Mouse (Mus musculus) left cerebral cortex, postnatal 4 days (tissue): ENCODE data around the gene Gm28053. TPM values are rescaled to one million over a fixed set of nuclear protein-coding genes. Genes with fewer than 3 reads are reported as not detected.
A peak's percentile ranks its signal among the peaks of the same experiment; 100 is the strongest.

Experiments used
- DNase-seq: peaks from one replicate; pipeline ENCODE4 v3.0.0-alpha.2; 2022
- intact Hi-C: fragments of 180-260 bp; cut with DNase I; formaldehyde crosslinking; loops from one replicate; pipeline ENCODE4 v1.15.1; 2025
- total RNA-seq, 2 experiments: library from RNA; stranded (reverse); gene quantifications; 2 replicates each; pipeline ENCODE4 v1.2.3; 2021

Gene Gm28053
- total RNA-seq, 2 experiments from 2014 or later = not detected

- DNase-seq = no peak
- intact Hi-C loops = no loop called here
These were observed 21.3 kb downstream of the Gm28053 start for GRCm38 (mm10) chr6:48739780-48740055.

DNA sequence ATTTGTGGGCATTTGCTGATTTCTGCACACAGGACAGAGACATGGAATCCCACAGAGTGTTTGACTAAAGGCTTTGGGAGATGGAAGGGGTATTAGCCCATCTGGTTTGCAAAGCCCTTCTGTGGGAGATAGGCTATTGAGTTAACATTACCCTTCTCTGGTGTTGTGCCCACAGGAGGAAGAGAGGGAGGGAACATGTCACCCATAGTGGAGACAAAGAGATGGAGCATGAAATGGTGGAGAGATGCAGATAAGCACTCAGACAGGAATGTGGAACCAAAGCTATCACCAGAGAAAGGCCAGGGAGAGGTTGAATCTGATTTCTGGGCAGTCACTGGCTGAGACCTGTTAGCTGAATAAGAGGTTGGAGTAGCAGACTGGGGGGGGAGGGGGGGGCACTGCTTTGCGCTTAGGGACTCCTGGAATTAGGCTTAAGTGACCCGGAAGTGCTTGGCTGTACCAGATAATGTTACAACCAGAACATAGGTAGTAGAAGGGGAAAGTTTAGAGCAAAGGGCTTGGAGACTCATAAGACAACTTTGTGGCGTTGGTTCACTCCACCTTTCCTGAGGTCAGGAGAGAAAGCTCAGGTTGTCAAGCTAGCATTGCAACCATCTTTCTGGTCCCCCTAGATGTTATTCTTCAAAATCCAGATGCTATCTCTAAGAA lies 22.2 kb downstream of the Gm28053 start:
- intact Hi-C loops = no loop called here

GRCm38 (mm10) chr6:48741273-48741672 lies 22.9 kb downstream of the Gm28053 start:
- intact Hi-C loops = no loop called here
- DNase-seq = no peak

More for the DNA sequence above, 22.2 kb downstream of the Gm28053 start:
- DNase-seq = no peak

DNA sequence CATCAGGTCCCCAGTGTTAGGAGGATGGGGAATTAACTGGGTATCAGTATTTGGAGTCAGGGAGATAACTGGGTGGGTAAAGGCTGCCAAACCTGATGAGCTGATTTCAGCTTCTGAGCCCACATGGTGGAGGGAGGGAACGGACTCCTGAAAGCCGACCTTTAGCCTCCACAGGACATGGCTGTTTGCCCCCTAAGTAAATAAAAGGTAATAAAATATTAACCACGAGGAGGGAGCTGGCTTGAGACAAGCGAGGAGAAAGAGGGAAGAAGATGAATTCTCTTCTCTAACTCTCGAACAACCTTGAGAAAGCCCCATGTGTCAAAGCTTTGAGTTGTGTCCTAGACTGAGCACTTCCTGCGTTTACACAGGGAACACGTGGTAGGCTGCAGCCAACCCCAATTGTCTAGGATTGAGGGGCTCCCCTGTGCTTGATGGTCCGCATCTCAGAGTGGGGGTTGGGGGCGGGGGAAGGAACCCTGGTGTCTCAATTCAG lies 23.4 kb downstream of the Gm28053 start:
- DNase-seq = no peak
- intact Hi-C loops = no loop called here

- intact Hi-C loops = no loop called here
- no peak for DNase-seq
These were observed 24.3 kb downstream of the Gm28053 start for GRCm38 (mm10) chr6:48742422-48743351.

DNA sequence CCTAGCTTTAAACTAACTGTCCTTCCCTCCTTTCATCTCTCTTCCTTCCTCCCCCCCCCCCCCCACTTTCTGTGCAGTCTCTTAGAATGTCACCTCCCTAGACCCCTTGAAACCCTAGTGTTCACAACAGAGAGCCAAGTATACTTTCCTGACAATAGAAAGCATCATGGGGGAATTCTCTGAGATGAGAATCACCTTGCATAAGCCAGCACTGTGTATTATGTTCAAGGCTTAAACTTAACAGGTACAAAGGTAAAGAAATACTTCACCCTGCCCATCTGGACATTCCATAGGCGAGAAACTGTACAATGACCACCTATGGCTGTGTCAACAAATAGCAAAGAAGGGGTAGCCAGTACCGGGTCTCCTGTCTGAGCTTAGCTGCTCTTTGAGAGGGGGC lies 27.1 kb downstream of the Gm28053 start:
- intact Hi-C loops = no loop called here
- DNase-seq = no peak

DNA sequence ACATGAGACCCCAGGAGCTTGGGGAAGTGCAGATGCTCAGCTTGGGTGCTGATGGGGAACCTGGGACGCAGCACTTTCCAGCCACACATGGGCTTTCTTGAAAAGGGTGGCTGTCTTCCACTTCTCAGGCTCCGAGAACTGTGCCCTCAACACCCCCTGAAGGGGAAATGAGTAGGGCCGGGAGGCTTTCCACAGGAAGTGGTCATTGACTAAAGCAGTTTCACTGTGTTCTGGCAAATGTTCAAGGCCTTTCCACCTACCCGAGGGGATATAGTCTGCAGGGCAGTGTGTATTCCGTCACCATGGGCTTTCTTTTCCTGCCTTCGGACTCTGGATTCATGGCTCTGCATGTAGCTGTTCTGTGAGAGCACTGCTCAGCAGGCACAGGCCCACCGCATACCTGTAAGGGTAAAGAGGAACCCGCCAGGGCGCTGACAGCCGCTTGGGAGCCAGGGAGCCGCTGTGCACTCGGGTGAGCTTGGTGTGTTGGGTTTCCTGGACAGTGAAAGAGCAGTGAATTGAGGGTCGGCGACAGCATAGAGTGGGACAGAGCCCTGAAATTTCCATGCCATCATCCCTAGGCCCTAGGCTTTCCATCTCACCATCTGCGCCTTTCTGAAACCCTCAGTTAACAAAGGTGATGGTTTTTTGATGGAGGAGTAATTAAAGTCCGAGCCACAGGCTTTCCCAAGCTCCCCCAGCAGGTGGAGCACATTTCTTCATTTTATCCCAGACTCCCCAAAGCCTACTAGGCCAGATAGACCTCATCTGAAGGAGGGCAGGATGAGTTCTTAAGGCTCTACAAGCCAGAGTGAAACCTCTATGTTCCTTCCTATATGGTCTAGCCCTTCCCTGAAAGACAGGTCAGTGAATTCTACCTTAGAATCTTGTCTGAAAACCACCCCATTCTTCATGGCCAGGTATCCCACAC lies 27.8 kb downstream of the Gm28053 start, which contains the start of gene Gimap5:
Gimap5 (plus strand) TSS at position 239 of the 931 bp plus-strand sequence.
- intact Hi-C loops = no loop called here

DNA sequence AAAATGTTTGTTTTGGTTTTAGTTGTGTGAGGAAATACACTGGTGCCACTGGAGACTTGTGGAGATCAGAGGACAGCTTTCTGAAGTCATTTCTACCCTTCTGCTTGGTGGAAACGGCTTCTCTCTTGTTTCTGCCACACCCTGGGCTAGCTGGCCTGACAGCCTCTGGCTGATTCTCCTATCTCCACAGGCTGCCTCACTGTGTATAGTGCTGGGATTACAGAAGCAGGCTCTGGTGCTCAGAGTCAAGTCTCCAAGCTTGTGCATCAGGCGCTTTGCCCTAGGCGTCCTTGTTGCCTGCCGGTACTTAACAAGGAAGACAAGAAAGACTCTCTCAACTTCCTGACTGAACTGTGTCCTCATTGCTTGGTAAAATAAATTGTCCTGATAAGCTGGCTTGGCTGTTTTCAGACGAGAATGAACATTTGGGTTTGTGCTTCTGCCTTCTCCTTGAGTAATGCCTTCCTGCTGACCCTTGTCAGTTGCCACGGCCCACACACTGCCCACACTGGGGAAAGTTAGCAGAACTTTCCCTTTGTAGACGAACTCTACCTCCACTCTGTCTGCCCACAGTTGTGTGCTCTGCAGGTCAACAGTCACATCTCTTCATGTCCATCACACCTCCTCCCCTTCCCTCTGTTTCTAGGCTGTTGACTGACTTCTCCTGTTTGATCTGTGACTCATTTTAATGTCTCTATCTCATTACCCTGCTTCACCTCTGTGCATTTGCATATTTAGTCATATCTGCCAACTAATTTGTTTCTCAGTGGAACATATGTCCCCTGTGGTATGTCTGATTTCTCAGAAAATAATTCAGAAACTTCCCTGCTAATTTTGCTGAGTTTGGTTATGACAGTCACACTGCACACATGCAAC lies 28.9 kb downstream of the Gm28053 start:
- intact Hi-C loops = no loop called here
- no peak for DNase-seq

More for the DNA sequence above, 27.8 kb downstream of the Gm28053 start, which contains the start of gene Gimap5:
- peak; percentile 17 for DNase-seq

- intact Hi-C loops = no loop called here
- no peak for DNase-seq
These were observed 45.3 kb downstream of the Gm28053 start for GRCm38 (mm10) chr6:48763567-48764270.

- DNase-seq = no peak
These were observed 46.1 kb downstream of the Gm28053 start for GRCm38 (mm10) chr6:48764496-48764895.

DNA sequence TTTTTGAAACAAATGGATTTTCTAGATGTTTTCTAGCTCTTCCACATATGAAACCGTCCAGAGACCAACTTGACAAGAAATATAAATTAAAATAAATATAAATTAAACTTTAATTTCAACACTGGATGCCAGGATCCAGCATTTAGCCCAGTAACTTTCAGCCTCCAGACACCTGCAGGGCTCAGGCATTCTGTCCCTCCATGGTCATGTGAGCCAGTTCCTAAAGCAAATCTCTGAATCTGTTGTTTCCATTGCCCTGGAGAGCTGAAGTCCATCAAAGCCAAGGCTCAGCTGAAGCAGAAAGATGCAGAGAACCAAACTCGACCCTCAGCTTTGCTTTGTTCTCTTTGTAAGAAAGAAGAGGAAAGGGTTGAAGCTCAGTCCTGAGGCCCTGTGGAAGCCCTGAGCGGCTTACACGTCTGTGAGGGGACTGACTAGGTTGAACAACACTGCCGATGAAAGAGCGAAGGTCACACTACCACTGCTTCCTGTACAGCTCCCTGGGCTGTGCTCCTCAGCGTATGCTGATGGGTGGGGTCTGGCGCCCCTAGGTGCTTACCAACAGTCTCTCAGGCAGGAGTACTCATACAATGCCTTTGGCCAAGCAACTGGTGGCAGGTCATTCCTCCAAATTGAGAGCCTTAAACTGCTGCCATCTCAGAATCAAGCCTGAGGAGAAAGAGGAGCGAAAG lies 49.9 kb downstream of the Gm28053 start:
- DNase-seq = no peak
- intact Hi-C loops = no loop called here

More at GRCm38 (mm10) chr6:48764496-48764895, 46.1 kb downstream of the Gm28053 start:
- intact Hi-C loops = no loop called here

GRCm38 (mm10) chr6:48768933-48769332 lies 50.5 kb downstream of the Gm28053 start:
- intact Hi-C loops = no loop called here
- DNase-seq = no peak

DNA sequence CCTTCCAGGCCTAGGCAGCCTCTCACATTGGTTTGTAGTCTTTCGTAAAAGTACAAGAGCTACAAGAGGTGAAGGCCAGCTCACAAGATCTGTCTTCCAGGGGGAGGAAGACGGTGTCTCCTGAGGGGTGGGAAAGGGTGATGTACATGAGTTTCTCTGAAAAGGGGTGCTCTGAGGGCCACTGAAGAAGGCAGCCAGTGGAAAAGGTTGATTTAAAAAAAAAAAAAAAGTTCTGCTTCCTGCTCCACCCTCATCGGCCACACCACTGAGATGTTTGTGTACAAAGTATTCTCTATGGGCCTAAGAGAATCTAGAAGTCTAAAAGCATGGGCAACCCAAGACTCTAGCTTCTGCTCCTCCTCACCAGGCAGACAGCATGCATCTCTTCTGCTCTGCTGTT lies 52.3 kb downstream of the Gm28053 start, which contains the start of gene Gimap3:
Gimap3 (minus strand) TSS at position 156 of the 400 bp plus-strand sequence.
- intact Hi-C loops = loop anchor here (5.0 kb wide), 1 partner anchor 123 kb away; the partner anchor contains the start of gene Gimap8
- no peak for DNase-seq

GRCm38 (mm10) chr6:48772030-48772429 lies 53.6 kb downstream of the Gm28053 start:
- intact Hi-C loops = loop anchor here (5.0 kb wide), 1 partner anchor 125 kb away; the partner anchor contains the start of gene Gimap8
- DNase-seq = peak; percentile 81

DNA sequence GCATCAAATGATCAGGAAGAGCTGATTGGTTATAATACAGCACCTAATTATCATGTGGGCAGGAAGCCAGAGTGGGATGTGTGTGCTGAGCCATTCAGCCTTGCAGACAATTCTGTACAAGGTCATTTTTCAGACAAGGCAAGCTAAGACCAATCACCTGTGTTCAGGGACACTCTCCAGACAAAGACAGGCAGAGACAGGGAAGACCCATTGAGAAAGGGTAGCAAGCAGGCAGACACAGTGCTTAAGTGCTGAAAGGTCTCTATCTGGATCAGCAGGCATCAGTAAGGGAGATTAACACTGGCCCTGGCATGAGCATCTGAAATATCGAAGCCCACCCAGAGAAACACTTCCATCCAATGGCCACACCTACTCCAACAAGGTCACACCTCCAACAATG lies 66.0 kb downstream of the Gm28053 start:
- intact Hi-C loops = no loop called here
- no peak for DNase-seq

DNA sequence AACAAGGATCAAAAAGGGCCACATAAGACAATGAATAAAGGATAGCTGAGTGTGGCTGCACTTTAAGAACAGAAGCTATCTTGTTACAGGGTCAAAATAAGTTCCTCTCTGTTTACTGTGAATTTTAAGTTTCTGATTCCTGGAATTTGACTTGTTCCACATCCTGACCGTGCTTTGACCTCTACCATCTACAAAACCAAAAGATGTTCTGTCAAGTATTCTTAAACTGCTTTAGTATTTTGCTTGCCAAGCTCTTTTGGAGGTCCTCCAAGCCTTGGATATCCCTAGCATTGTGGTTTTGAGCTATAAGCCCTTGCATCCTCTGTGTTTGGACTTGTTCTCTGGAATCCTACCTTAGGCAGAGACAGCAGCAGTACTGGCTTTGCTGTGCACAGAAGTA lies 66.8 kb downstream of the Gm28053 start:
- DNase-seq = no peak
- intact Hi-C loops = no loop called here

- no peak for DNase-seq
- intact Hi-C loops = no loop called here
These were observed 67.2 kb downstream of the Gm28053 start for GRCm38 (mm10) chr6:48785601-48786000.

DNA sequence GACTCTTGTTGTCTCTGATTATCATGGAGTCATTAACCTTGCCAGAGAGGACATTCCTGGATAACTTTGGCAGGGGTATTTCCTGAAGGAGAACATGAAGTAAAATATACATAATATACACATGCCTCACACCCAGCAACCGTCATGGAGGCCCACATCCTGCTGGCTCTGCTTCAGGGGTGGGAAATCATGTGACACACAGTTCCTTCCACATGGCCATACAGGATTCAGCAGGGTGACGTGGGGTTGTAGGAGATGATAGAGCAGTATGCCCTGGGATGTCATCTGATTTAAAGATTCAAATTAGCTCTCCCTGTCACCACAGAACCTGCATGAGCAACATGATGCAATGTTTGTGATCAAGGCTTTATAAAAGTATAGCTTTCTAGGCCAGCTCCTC lies 69.5 kb downstream of the Gm28053 start:
- intact Hi-C loops = no loop called here
- no peak for DNase-seq
